Mouse (Mus musculus): ENCODE results near the gene Dscaml1. TPM values are rescaled to one million over a fixed set of nuclear protein-coding genes. Genes with fewer than 3 reads are reported as not detected.

Gene Dscaml1
- polyA plus RNA-seq, 1 experiment from 2014 or later, result 0.17 TPM

- no peak for ATAC-seq (ENCODE audit: low FRiP score, low TSS enrichment)
- no peak for DNase-seq (ENCODE audit: low spot score)
- no peaks in the 10 kb centered on the region for H3K27me3 ChIP-seq (ENCODE audit: control insufficient read depth, insufficient read depth, low read length)
- H3K4me1 ChIP-seq (replicated peaks; ENCODE audit: control insufficient read depth, insufficient read depth), result no peaks in the 10 kb centered on the region
- H3K27ac ChIP-seq (replicated peaks), result no peak overlapping the region
- no peak overlapping the region for H3K9ac ChIP-seq (ENCODE audit: low read length)
- 84% methylated on average over 3 of the region's 3 CpGs for WGBS
- no peaks in the 10 kb centered on the region for H3K9me3 ChIP-seq (ENCODE audit: control insufficient read depth, low read length)
- no peak overlapping the region for H3K4me2 ChIP-seq (replicated peaks; ENCODE audit: low read depth)
- no peak overlapping the region for H3K4me3 ChIP-seq (ENCODE audit: low read depth, low read length)
- peak; percentile 24 for TF ChIP-seq CTCF (IDR thresholded peaks at IDR 0.05; ENCODE audit: low read depth)
- TF ChIP-seq EP300 (optimal IDR thresholded peaks at IDR 0.05), result no peak
- H3K36me3 ChIP-seq (ENCODE audit: control insufficient read depth, insufficient read depth, low read length), result peaks cover 7% of the 10 kb centered on the region; the same call in 1 of the 2 replicates
These were observed 370.8 kb downstream of the Dscaml1 start for GRCm38 (mm10) chr9:45797271-45797670.

GRCm38 (mm10) chr9:45798467-45799164 lies 372.2 kb downstream of the Dscaml1 start:
- H3K9ac ChIP-seq (ENCODE audit: low read length), result no peak overlapping the region
- H3K4me3 ChIP-seq (ENCODE audit: low read depth, low read length), result no peak overlapping the region
- H3K27ac ChIP-seq (replicated peaks), result no peak overlapping the region
- 17% methylated on average over 13 of the region's 13 CpGs for WGBS
- no peak overlapping the region for H3K4me2 ChIP-seq (replicated peaks; ENCODE audit: low read depth)
- DNase-seq (ENCODE audit: low spot score) (peak; percentile 68), ATAC-seq (ENCODE audit: low FRiP score, low TSS enrichment) (peak; percentile 67)
- H3K4me1 ChIP-seq (replicated peaks; ENCODE audit: control insufficient read depth, insufficient read depth), result no peaks in the 10 kb centered on the region
- peaks cover 7% of the 10 kb centered on the region; the same call in 1 of the 2 replicates for H3K36me3 ChIP-seq (ENCODE audit: control insufficient read depth, insufficient read depth, low read length)
- TF ChIP-seq EP300 (optimal IDR thresholded peaks at IDR 0.05) (no peak), CTCF (IDR thresholded peaks at IDR 0.05; ENCODE audit: low read depth) (peak; percentile 71)
- no peaks in the 10 kb centered on the region for H3K9me3 ChIP-seq (ENCODE audit: control insufficient read depth, low read length)
- H3K27me3 ChIP-seq (ENCODE audit: control insufficient read depth, insufficient read depth, low read length), result no peaks in the 10 kb centered on the region

GRCm38 (mm10) chr9:45799402-45799801 lies 373.0 kb downstream of the Dscaml1 start:
- TF ChIP-seq CTCF (IDR thresholded peaks at IDR 0.05; ENCODE audit: low read depth), result no peak
- ATAC-seq (ENCODE audit: low FRiP score, low TSS enrichment) (no peak), DNase-seq (ENCODE audit: low spot score) (no peak)
- Histone ChIP-seq H3K4me2 (replicated peaks; ENCODE audit: low read depth) (no peak overlapping the region), H3K36me3 (ENCODE audit: control insufficient read depth, insufficient read depth, low read length) (peaks cover 3% of the 10 kb centered on the region; the same call in 1 of the 2 replicates), H3K27ac (replicated peaks) (no peak overlapping the region), H3K4me1 (replicated peaks; ENCODE audit: control insufficient read depth, insufficient read depth) (no peaks in the 10 kb centered on the region), H3K4me3 (ENCODE audit: low read depth, low read length) (no peak overlapping the region), H3K9me3 (ENCODE audit: control insufficient read depth, low read length) (no peaks in the 10 kb centered on the region), H3K27me3 (ENCODE audit: control insufficient read depth, insufficient read depth, low read length) (no peaks in the 10 kb centered on the region), H3K9ac (ENCODE audit: low read length) (no peak overlapping the region)
- WGBS, result 83% methylated on average over 8 of the region's 8 CpGs

Other genes starting within 250 kb of the Dscaml1 start
- 0.11 and 0.12 TPM in 2 replicates for gene BC049352, start 244.6 kb upstream of the Dscaml1 start, polyA plus RNA-seq (2015; fragmentation: Nextera tagmentation; extraction: Ambion mirVana)
- 23.4 and 25.3 TPM in 2 replicates for gene Tmprss4, start 222.5 kb upstream of the Dscaml1 start, polyA plus RNA-seq (2015; fragmentation: Nextera tagmentation; extraction: Ambion mirVana)
- gene Il10ra, start 157.5 kb upstream of the Dscaml1 start, polyA plus RNA-seq (2015; fragmentation: Nextera tagmentation; extraction: Ambion mirVana), result 1.0 and 1.1 TPM in 2 replicates
- gene Tmprss13, start 107.5 kb upstream of the Dscaml1 start, polyA plus RNA-seq (2015; fragmentation: Nextera tagmentation; extraction: Ambion mirVana), result 33.1 and 33.6 TPM in 2 replicates
- 50.3 and 66.9 TPM in 2 replicates for gene Fxyd6, start 56.4 kb upstream of the Dscaml1 start, polyA plus RNA-seq (2015; fragmentation: Nextera tagmentation; extraction: Ambion mirVana)
- 1.3 and 2.2 TPM in 2 replicates for gene Fxyd2, start 27.0 kb upstream of the Dscaml1 start, polyA plus RNA-seq (2015; fragmentation: Nextera tagmentation; extraction: Ambion mirVana)